Mouse (Mus musculus) megakaryocyte, embryonic 14.5 days (primary cell): ENCODE data around the gene Ppp1r18. TPM values are rescaled to one million over a fixed set of nuclear protein-coding genes. Genes with fewer than 3 reads are reported as not detected.

Experiments used
- H3K27me3 ChIP-seq: replicated peaks from 2 replicates; pipeline ENCODE3; 2012; ENCODE audit warnings: inconsistent platforms
- H3K36me3 ChIP-seq: replicated peaks from 2 replicates; pipeline ENCODE3; 2012; ENCODE audit warnings: low read length, inconsistent platforms, mixed read lengths
- H3K4me1 ChIP-seq: 2 replicates; pipeline ENCODE4 v1.6.1; 2012; ENCODE audit warnings: inconsistent platforms
- H3K4me3 ChIP-seq: replicated peaks from 2 replicates; pipeline ENCODE3; 2012; ENCODE audit warnings: moderate library complexity, mild to moderate bottlenecking, inconsistent platforms
- H3K9me3 ChIP-seq: 2 replicates; pipeline ENCODE4 v1.6.1; 2012; ENCODE audit warnings: inconsistent platforms
- FLI1 ChIP-seq: IDR thresholded peaks from 2 replicates; pipeline ENCODE4 v1.6.1; 2012; ENCODE audit warnings: low read length, inconsistent platforms, mixed read lengths
- GATA1 ChIP-seq: IDR thresholded peaks from 3 replicates; pipeline ENCODE4 v1.6.1; 2012; ENCODE audit warnings: mixed read lengths, low read length, inconsistent platforms, borderline replicate concordance
- polyA plus RNA-seq: library from polyadenylated mRNA; stranded (reverse); fragments of >175 nt; gene quantifications from 2 replicates; pipeline ENCODE4 v1.2.3, GENCODE M21; 2012; ENCODE audit warnings: low replicate concordance; ENCODE audit not compliant: insufficient read depth

Gene Ppp1r18
- polyA plus RNA-seq, 1 experiment: 153 TPM

GRCm38 (mm10) chr17:35917463-35918251, 52.3 kb downstream of the Ppp1r18 start:
- H3K36me3 ChIP-seq: peaks cover 71% of the 10 kb centered on the region
- H3K4me1 ChIP-seq: peaks cover 53% of the 10 kb centered on the region
- peak overlapping the region; percentile 92 for H3K4me3 ChIP-seq
- TF ChIP-seq FLI1: no peak
- TF ChIP-seq GATA1: no peak
- H3K9me3 ChIP-seq: no peaks in the 10 kb centered on the region
- no peaks in the 10 kb centered on the region for H3K27me3 ChIP-seq

- no peak for TF ChIP-seq FLI1
- no peak for TF ChIP-seq GATA1
- Histone ChIP-seq H3K27me3 (no peaks in the 10 kb centered on the region), H3K4me3 (peak overlapping the region; percentile 92), H3K9me3 (no peaks in the 10 kb centered on the region), H3K4me1 (peaks cover 55% of the 10 kb centered on the region), H3K36me3 (peaks cover 71% of the 10 kb centered on the region)
These were observed 53.1 kb downstream of the Ppp1r18 start for GRCm38 (mm10) chr17:35918276-35919059.

- no peaks in the 10 kb centered on the region for H3K27me3 ChIP-seq
- peaks cover 73% of the 10 kb centered on the region for H3K36me3 ChIP-seq
- peak overlapping the region; percentile 92 for H3K4me3 ChIP-seq
- peaks cover 62% of the 10 kb centered on the region for H3K4me1 ChIP-seq
- H3K9me3 ChIP-seq: no peaks in the 10 kb centered on the region
- TF ChIP-seq FLI1: no peak
- TF ChIP-seq GATA1: no peak
These were observed 53.8 kb downstream of the Ppp1r18 start for GRCm38 (mm10) chr17:35919060-35919715.

GRCm38 (mm10) chr17:35919864-35920301, 54.5 kb downstream of the Ppp1r18 start:
- H3K27me3 ChIP-seq: no peaks in the 10 kb centered on the region
- no peaks in the 10 kb centered on the region for H3K9me3 ChIP-seq
- H3K4me1 ChIP-seq: peaks cover 63% of the 10 kb centered on the region
- H3K4me3 ChIP-seq: peak overlapping the region; percentile 92
- H3K36me3 ChIP-seq: peaks cover 74% of the 10 kb centered on the region
- no peak for TF ChIP-seq GATA1
- no peak for TF ChIP-seq FLI1

- peaks cover 64% of the 10 kb centered on the region for H3K4me1 ChIP-seq
These were observed 55.0 kb downstream of the Ppp1r18 start for GRCm38 (mm10) chr17:35920384-35920783.

GRCm38 (mm10) chr17:35920862-35921562, 55.6 kb downstream of the Ppp1r18 start:
- Histone ChIP-seq H3K36me3 (peaks cover 85% of the 10 kb centered on the region), H3K27me3 (no peaks in the 10 kb centered on the region), H3K4me3 (peak overlapping the region; percentile 47), H3K9me3 (no peaks in the 10 kb centered on the region), H3K4me1 (peaks cover 63% of the 10 kb centered on the region)
- no peak for TF ChIP-seq GATA1
- no peak for TF ChIP-seq FLI1

More at GRCm38 (mm10) chr17:35920384-35920783, 55.0 kb downstream of the Ppp1r18 start:
- TF ChIP-seq GATA1: no peak
- TF ChIP-seq FLI1: no peak
- H3K9me3 ChIP-seq: no peaks in the 10 kb centered on the region
- no peaks in the 10 kb centered on the region for H3K27me3 ChIP-seq
- peak overlapping the region; percentile 92 for H3K4me3 ChIP-seq
- H3K36me3 ChIP-seq: peaks cover 79% of the 10 kb centered on the region

GRCm38 (mm10) chr17:35921710-35922109, 56.3 kb downstream of the Ppp1r18 start:
- H3K9me3 ChIP-seq: no peaks in the 10 kb centered on the region
- no peak overlapping the region for H3K4me3 ChIP-seq
- TF ChIP-seq GATA1 (no peak), FLI1 (no peak)
- H3K36me3 ChIP-seq: peaks cover 92% of the 10 kb centered on the region
- no peaks in the 10 kb centered on the region for H3K27me3 ChIP-seq
- H3K4me1 ChIP-seq: peaks cover 70% of the 10 kb centered on the region

GRCm38 (mm10) chr17:35922566-35922965, 57.2 kb downstream of the Ppp1r18 start:
- Histone ChIP-seq H3K36me3 (peaks cover 91% of the 10 kb centered on the region), H3K9me3 (no peaks in the 10 kb centered on the region), H3K4me1 (peaks cover 74% of the 10 kb centered on the region), H3K4me3 (no peak overlapping the region), H3K27me3 (no peaks in the 10 kb centered on the region)
- TF ChIP-seq GATA1: no peak
- no peak for TF ChIP-seq FLI1

GRCm38 (mm10) chr17:35923281-35923680, 57.9 kb downstream of the Ppp1r18 start:
- peaks cover 91% of the 10 kb centered on the region for H3K36me3 ChIP-seq
- H3K9me3 ChIP-seq: no peaks in the 10 kb centered on the region
- peaks cover 79% of the 10 kb centered on the region for H3K4me1 ChIP-seq
- no peaks in the 10 kb centered on the region for H3K27me3 ChIP-seq
- no peak overlapping the region for H3K4me3 ChIP-seq
- TF ChIP-seq GATA1: no peak
- no peak for TF ChIP-seq FLI1

Other genes with a start within 250 kb of the Ppp1r18 start
- gene Gm9573, start 239.0 kb upstream of the Ppp1r18 start, polyA plus RNA-seq: 0.55 TPM in 1 of 2 replicates, not detected in the other
- not detected in 2 replicates for gene Mucl3, start 221.9 kb upstream of the Ppp1r18 start, polyA plus RNA-seq
- 42.1 and 49.7 TPM in 2 replicates for gene Vars2, start 198.0 kb upstream of the Ppp1r18 start, polyA plus RNA-seq
- gene Gtf2h4, start 191.9 kb upstream of the Ppp1r18 start, polyA plus RNA-seq: 7.8 and 10.8 TPM in 2 replicates
- gene Ddr1, start 161.0 kb upstream of the Ppp1r18 start, polyA plus RNA-seq: not detected in 2 replicates
- 62.2 and 65.8 TPM in 2 replicates for gene Ier3, start 43.9 kb upstream of the Ppp1r18 start, polyA plus RNA-seq
- 43.6 and 163 TPM in 2 replicates for gene Flot1, start 42.4 kb upstream of the Ppp1r18 start, polyA plus RNA-seq
- gene Tubb5, start 27.3 kb upstream of the Ppp1r18 start, polyA plus RNA-seq: 96.5 and 217 TPM in 2 replicates
- 1.2 and 2.3 TPM in 2 replicates for gene Mdc1, start 24.1 kb upstream of the Ppp1r18 start, polyA plus RNA-seq
- 5.6 TPM in 1 of 2 replicates, not detected in the other for gene Nrm, start 4.3 kb upstream of the Ppp1r18 start, polyA plus RNA-seq
- gene Dhx16, start 14.2 kb downstream of the Ppp1r18 start, polyA plus RNA-seq: 23.2 and 32.1 TPM in 2 replicates
- gene 2310061I04Rik, start 31.8 kb downstream of the Ppp1r18 start, polyA plus RNA-seq: 101 and 470 TPM in 2 replicates
- 15.4 and 23.3 TPM in 2 replicates for gene Atat1, start 44.5 kb downstream of the Ppp1r18 start, polyA plus RNA-seq
- gene Mrps18b, start 50.8 kb downstream of the Ppp1r18 start, polyA plus RNA-seq: 5.7 TPM in 1 of 2 replicates, not detected in the other
- gene Ppp1r10, start 50.8 kb downstream of the Ppp1r18 start, polyA plus RNA-seq: 28.5 and 36.4 TPM in 2 replicates
- 86.0 and 161 TPM in 2 replicates for gene Abcf1, start 104.2 kb downstream of the Ppp1r18 start, polyA plus RNA-seq
- 63.9 and 75.7 TPM in 2 replicates for gene Gnl1, start 114.3 kb downstream of the Ppp1r18 start, polyA plus RNA-seq
- gene Prr3, start 114.6 kb downstream of the Ppp1r18 start, polyA plus RNA-seq: 11.4 and 13.7 TPM in 2 replicates
- 3.9 TPM in 1 of 2 replicates, not detected in the other for gene H2-T24, start 155.0 kb downstream of the Ppp1r18 start, polyA plus RNA-seq
- gene H2-T23, start 167.3 kb downstream of the Ppp1r18 start, polyA plus RNA-seq: 13.8 and 44.0 TPM in 2 replicates
- gene H2-T22, start 177.2 kb downstream of the Ppp1r18 start, polyA plus RNA-seq: 6.2 TPM in 1 of 2 replicates, not detected in the other
- gene Gm6034, start 177.4 kb downstream of the Ppp1r18 start, polyA plus RNA-seq: 0.25 TPM in 1 of 2 replicates, not detected in the other
- 20.5 TPM in 1 of 2 replicates, not detected in the other for gene Gm11127, start 192.8 kb downstream of the Ppp1r18 start, polyA plus RNA-seq